Mouse (Mus musculus) Patski (cell line): ENCODE measurements around the gene Cct5. TPM values are rescaled to one million over a fixed set of nuclear protein-coding genes. Genes with fewer than 3 reads are reported as not detected.
"Not testable (repeated sequence)": the region's sequence is repeated elsewhere in the genome, so short reads cannot be mapped to it uniquely, and the experiment has no call there.

ENCODE experiments used
- ATAC-seq: fragments of 100-300 bp; one replicate; pipeline ENCODE4 v1.8.0; 2021
- CTCF ChIA-PET: fragments of 350-600 bp; sonication (Branson Sonifier 250); formaldehyde crosslinking; loops from one replicate; lab custom pipeline; 2022; ENCODE audit warnings: inconsistent platforms; lab: Charles Lee
- POLR2A ChIA-PET: fragments of 350-600 bp; sonication (Branson Sonifier 250); formaldehyde crosslinking; loops from one replicate; lab custom pipeline; 2022; ENCODE audit warnings: antibody characterized with exemption, inconsistent platforms; lab: Charles Lee
- DNase-seq: peaks from one replicate; pipeline ENCODE4 v3.0.0-alpha.2; 2011; ENCODE audit warnings: low read depth, low spot score
- H3K27me3 ChIP-seq: fragments of 371-371 bp; one replicate; pipeline ENCODE4 v1.5.1; 2021
- CTCF ChIP-seq: fragments of 100-300 bp; IDR thresholded peaks from one replicate; pipeline ENCODE4 v1.5.1; 2021
- in situ Hi-C: fragments of 300-500 bp; cut with MboI; formaldehyde crosslinking; loops from 3 replicates; pipeline ENCODE4 v1.11.1; 2018; ENCODE audit warnings: low pct_unique_long_range_greater_than_20kb, mixed read lengths
- polyA plus RNA-seq: library from polyadenylated mRNA; unstranded; gene quantifications from one replicate; pipeline ENCODE4 v1.2.3, GENCODE M21; 2021

Cct5 gene
- polyA plus RNA-seq, 1 experiment from 2014 or later: 407 TPM

DNA sequence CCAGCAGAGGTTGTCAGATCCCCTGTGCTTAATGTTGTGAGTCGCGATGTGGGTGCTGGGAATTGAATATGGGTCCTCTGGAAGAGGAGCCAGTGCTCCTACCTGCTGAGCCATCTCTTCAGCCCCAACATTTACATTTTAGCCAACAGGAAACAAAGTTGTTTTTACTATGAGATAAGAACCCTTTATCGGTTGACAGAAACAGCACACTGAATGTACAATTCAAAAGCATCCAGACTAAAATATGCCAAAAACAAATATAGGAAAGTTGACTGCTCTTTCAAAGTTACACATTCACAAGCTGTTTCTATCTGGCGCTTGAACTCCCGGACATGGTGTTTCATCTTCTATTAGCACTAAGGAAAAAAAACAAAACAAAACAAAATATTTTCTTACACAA lies 15.5 kb downstream of the Cct5 start:
- in situ Hi-C loops: loop anchor here (5.0 to 10.0 kb wide), 3 partner anchors 64 to 261 kb away; no protein-coding TSS in a partner anchor
- POLR2A ChIA-PET: no interaction called here
- ATAC-seq (no peak), DNase-seq (no peak)
- TF ChIP-seq CTCF: no peak
- CTCF ChIA-PET: interaction anchor here (0.7 to 1.3 kb wide), 6 partner anchors 8 to 139 kb away, joined by 3 to 4 read pairs (median 3); no protein-coding TSS in a partner anchor
- no peaks in the 10 kb centered on the region for H3K27me3 ChIP-seq

DNA sequence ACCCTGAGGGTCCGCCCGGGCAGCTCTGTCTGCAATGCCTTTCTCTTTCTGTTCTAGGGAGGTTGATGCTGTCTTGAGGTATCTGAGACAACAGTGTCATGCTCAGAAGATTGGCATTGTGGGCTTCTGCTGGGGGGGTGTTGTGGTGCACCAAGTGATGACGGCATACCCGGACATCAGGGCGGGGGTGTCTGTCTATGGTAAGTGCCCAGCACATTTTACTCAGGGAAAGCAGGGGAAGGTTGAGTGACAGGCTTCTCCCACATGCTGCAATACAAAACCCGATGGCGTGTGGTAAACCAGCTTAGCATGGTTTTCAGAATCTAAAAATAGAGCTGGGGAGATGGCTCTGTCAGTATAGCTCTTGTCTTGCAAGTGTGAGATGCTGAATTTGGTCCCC lies 16.4 kb downstream of the Cct5 start:
- no peak for TF ChIP-seq CTCF
- in situ Hi-C loops: loop anchor here (5.0 to 10.0 kb wide), 3 partner anchors 63 to 260 kb away; no protein-coding TSS in a partner anchor
- DNase-seq: no peak
- POLR2A ChIA-PET: no interaction called here
- CTCF ChIA-PET: interaction anchor here (1.4 to 2.0 kb wide), 2 partner anchors 9 to 13 kb away, joined by 6 to 7 read pairs; no protein-coding TSS in a partner anchor
- H3K27me3 ChIP-seq: no peaks in the 10 kb centered on the region
- ATAC-seq: no peak

GRCm38 (mm10) chr15:31583304-31584085 lies 18.1 kb downstream of the Cct5 start:
- in situ Hi-C loops: loop anchor here (10.0 kb wide), 1 partner anchor 259 kb away; no protein-coding TSS in a partner anchor
- no peaks in the 10 kb centered on the region for H3K27me3 ChIP-seq
- no peak for ATAC-seq
- ChIA-PET CTCF (interaction anchor here (2.0 kb wide), 1 partner anchor 11 kb away, joined by 7 read pairs; no protein-coding TSS in a partner anchor), POLR2A (no interaction called here)
- TF ChIP-seq CTCF: no peak
- DNase-seq: no peak

- ATAC-seq, CTCF ChIA-PET, H3K27me3 ChIP-seq, DNase-seq, POLR2A ChIA-PET: not testable (repeated sequence)
- in situ Hi-C loops: loop anchor here (10.0 kb wide), 1 partner anchor 256 kb away; no protein-coding TSS in a partner anchor
These were observed 20.5 kb downstream of the Cct5 start for GRCm38 (mm10) chr15:31581086-31581485.

DNA sequence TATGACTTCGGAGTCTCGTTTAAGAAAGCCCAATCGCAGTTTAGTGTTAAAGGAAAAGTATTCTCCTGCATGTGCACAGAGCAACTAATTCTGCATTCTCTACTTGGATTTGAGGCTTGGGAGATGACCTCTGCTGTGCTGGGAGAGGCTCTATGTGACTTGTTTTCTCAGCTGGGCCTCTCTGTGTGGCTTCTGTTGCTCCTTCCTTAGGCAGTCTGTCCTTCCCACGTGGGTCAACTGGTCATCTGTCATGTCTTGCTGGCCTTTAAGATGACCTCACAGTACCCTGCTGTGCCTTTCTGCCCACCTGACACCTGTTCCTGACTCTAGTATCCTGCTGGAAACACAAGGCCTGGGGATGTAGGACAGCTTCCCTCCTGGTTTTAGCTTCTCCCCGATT lies 25.5 kb downstream of the Cct5 start:
- no peaks in the 10 kb centered on the region for H3K27me3 ChIP-seq
- ChIA-PET CTCF (interaction anchor here (0.7 kb wide), 1 partner anchor 108 kb away, joined by 3 read pairs; no protein-coding TSS in a partner anchor), POLR2A (no interaction called here)
- TF ChIP-seq CTCF: no peak
- no peak for DNase-seq
- ATAC-seq: no peak
- in situ Hi-C loops: no loop called here

DNA sequence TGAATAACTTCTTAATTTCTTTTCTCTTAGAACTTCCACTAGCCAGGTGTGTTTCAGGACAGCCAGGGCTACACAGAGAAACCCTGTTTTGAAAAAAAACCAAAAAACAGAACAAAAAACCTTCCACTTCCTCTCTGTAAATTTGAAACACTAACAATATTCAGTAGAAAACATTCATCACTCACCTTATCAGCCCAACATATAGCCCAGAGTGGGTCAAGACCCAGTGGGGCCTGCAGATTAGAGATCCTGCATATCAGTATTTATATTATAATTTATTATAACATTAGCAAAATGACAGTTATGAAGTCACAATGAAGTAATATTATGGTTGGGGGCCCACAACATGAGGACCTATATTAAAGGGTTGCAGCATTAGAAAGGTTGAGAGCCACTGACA lies 27.9 kb downstream of the Cct5 start:
- ChIA-PET CTCF (interaction anchor here (2.1 kb wide), 1 partner anchor 11 kb away, joined by 7 read pairs; no protein-coding TSS in a partner anchor), POLR2A (no interaction called here)
- no peak for ATAC-seq
- TF ChIP-seq CTCF: no peak
- in situ Hi-C loops: no loop called here
- no peaks in the 10 kb centered on the region for H3K27me3 ChIP-seq
- no peak for DNase-seq

- TF ChIP-seq CTCF: no peak
- CTCF ChIA-PET: interaction anchor here (2.1 kb wide), 1 partner anchor 11 kb away, joined by 7 read pairs; no protein-coding TSS in a partner anchor
- H3K27me3 ChIP-seq: no peaks in the 10 kb centered on the region
- in situ Hi-C loops: no loop called here
- DNase-seq (no peak), ATAC-seq (no peak)
- POLR2A ChIA-PET: no interaction called here
These were observed 28.3 kb downstream of the Cct5 start for GRCm38 (mm10) chr15:31573287-31573686.

DNA sequence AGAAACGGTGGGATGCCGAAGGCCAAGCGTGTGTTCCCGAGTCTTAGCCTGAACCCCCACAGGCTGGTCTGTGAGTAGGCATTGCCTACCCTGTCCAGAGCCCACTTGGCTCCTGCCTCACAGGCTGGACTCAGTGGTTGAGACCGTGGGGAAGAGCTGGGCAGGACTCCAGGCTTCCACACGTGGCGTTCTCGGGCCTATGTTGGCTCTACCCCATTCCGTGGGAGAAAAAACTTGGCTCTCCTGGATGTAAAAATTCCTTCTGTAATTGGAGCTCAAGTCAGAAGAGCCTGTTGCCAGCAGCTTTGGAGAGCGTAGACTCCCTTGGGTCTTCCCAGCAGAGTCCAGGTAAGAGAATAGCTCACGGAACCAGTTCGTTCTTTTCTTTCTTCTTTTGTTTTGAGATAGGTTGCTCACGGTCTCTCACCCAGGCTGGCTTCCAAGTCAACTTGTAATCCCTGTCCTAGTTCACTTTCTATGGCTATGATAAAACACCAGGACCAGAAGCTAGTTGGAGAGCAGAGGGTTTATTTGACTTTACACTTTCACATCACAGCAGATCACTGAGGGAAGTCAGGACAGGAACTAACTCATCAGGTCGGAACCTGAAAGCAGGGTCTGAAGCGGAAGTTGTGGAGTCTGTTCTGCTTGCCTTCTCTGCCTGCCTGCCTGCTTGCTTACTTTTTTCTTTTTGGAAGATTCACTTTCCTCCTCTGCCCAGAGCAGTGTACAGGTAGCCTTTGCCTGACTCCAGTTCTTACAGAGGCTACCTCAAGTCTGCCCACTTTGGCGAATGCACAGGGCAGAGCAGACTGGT lies 29.5 kb downstream of the Cct5 start:
- CTCF ChIA-PET: interaction anchor here (2.1 kb wide), 1 partner anchor 12 kb away, joined by 7 read pairs; no protein-coding TSS in a partner anchor
- no peak for TF ChIP-seq CTCF
- POLR2A ChIA-PET: no interaction called here
- H3K27me3 ChIP-seq: no peaks in the 10 kb centered on the region
- in situ Hi-C loops: no loop called here
- no peak for DNase-seq
- no peak for ATAC-seq

DNA sequence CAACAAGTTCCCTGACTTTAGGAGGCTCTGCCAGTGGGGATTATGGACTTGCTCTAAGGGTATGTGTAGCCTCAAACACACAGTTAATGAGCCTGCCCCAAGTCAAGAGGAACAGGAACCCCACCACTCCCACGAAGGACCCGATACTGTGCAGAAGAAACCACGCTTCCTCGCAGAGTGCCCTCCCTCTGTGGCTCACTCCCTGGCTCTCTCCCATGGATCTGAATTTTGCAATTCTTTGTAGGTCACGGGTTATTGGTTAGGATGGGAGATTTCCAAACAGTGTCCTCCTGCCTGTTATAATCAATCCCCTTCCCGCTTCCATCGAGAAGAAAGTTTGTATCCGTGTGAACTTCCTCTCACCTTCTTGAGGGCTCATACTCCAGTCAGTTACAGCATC lies 30.6 kb downstream of the Cct5 start:
- no peaks in the 10 kb centered on the region for H3K27me3 ChIP-seq
- ATAC-seq (no peak), DNase-seq (no peak)
- ChIA-PET CTCF (no interaction called here), POLR2A (no interaction called here)
- TF ChIP-seq CTCF: no peak
- in situ Hi-C loops: no loop called here

GRCm38 (mm10) chr15:31569325-31570022 lies 32.1 kb downstream of the Cct5 start:
- DNase-seq (no peak), ATAC-seq (peak; percentile 25)
- no peak for TF ChIP-seq CTCF
- POLR2A ChIA-PET: interaction anchor here (0.5 to 0.6 kb wide), 2 partner anchors 15 to 115 kb away, joined by 3 to 4 read pairs; no protein-coding TSS in a partner anchor
- CTCF ChIA-PET: interaction anchor here (1.0 kb wide), 1 partner anchor 17 kb away, joined by 3 read pairs; no protein-coding TSS in a partner anchor
- no peaks in the 10 kb centered on the region for H3K27me3 ChIP-seq
- in situ Hi-C loops: no loop called here
